Mouse (Mus musculus): Measurements from ENCODE around the gene Mtmr2. TPM values are rescaled to one million over a fixed set of nuclear protein-coding genes. Genes with fewer than 3 reads are reported as not detected.
A peak's percentile ranks its signal among the peaks of the same experiment; 100 is the strongest.
"Not testable (repeated sequence)": the region's sequence is repeated elsewhere in the genome, so short reads cannot be mapped to it uniquely, and the experiment has no call there.

Gene Mtmr2
- polyA plus RNA-seq, 1 experiment from 2014 or later = 51.0 TPM

GRCm38 (mm10) chr9:13790864-13791263 lies 42.7 kb downstream of the Mtmr2 start:
- H3K4me2 ChIP-seq (replicated peaks); DNase-seq (ENCODE audit: low spot score); H3K4me3 ChIP-seq (replicated peaks; ENCODE audit: low read length); H3K4me1 ChIP-seq (replicated peaks; ENCODE audit: control insufficient read depth, insufficient read depth, low read length); H3K9ac ChIP-seq; ATAC-seq (ENCODE audit: low FRiP score); H3K27ac ChIP-seq; H3K9me3 ChIP-seq (ENCODE audit: control insufficient read depth, low read length); H3K27me3 ChIP-seq (ENCODE audit: control insufficient read depth, insufficient read depth, low read length): not testable (repeated sequence)
- H3K36me3 ChIP-seq (replicated peaks; ENCODE audit: control insufficient read depth, insufficient read depth) = peaks cover 59% of the 10 kb centered on the region
- 97% methylated on average over 7 of the region's 8 CpGs for WGBS

- DNase-seq (ENCODE audit: low spot score) = no peak
- no peaks in the 10 kb centered on the region for H3K4me1 ChIP-seq (replicated peaks; ENCODE audit: control insufficient read depth, insufficient read depth, low read length)
- H3K27me3 ChIP-seq (ENCODE audit: control insufficient read depth, insufficient read depth, low read length) = no peaks in the 10 kb centered on the region
- H3K27ac ChIP-seq = no peak overlapping the region
- no peak overlapping the region for H3K4me2 ChIP-seq (replicated peaks)
- 90% methylated on average over 1 of the region's 1 CpGs for WGBS
- H3K9ac ChIP-seq = no peak overlapping the region
- no peaks in the 10 kb centered on the region for H3K9me3 ChIP-seq (ENCODE audit: control insufficient read depth, low read length)
- no peak overlapping the region for H3K4me3 ChIP-seq (replicated peaks; ENCODE audit: low read length)
- peaks cover 59% of the 10 kb centered on the region for H3K36me3 ChIP-seq (replicated peaks; ENCODE audit: control insufficient read depth, insufficient read depth)
- ATAC-seq (ENCODE audit: low FRiP score) = no peak
Observed at GRCm38 (mm10) chr9:13794302-13794701, 46.1 kb downstream of the Mtmr2 start.

GRCm38 (mm10) chr9:13794756-13795155 lies 46.5 kb downstream of the Mtmr2 start:
- Histone ChIP-seq H3K27ac (no peak overlapping the region), H3K27me3 (ENCODE audit: control insufficient read depth, insufficient read depth, low read length) (no peaks in the 10 kb centered on the region), H3K9me3 (ENCODE audit: control insufficient read depth, low read length) (no peaks in the 10 kb centered on the region), H3K36me3 (replicated peaks; ENCODE audit: control insufficient read depth, insufficient read depth) (peaks cover 59% of the 10 kb centered on the region), H3K4me2 (replicated peaks) (no peak overlapping the region), H3K4me3 (replicated peaks; ENCODE audit: low read length) (no peak overlapping the region), H3K4me1 (replicated peaks; ENCODE audit: control insufficient read depth, insufficient read depth, low read length) (no peaks in the 10 kb centered on the region), H3K9ac (no peak overlapping the region)
- no peak for DNase-seq (ENCODE audit: low spot score)
- WGBS = 91% methylated on average over 2 of the region's 2 CpGs
- ATAC-seq (ENCODE audit: low FRiP score) = no peak

- ATAC-seq (ENCODE audit: low FRiP score) = no peak
- H3K4me1 ChIP-seq (replicated peaks; ENCODE audit: control insufficient read depth, insufficient read depth, low read length) = no peaks in the 10 kb centered on the region
- H3K36me3 ChIP-seq (replicated peaks; ENCODE audit: control insufficient read depth, insufficient read depth) = peaks cover 88% of the 10 kb centered on the region
Observed at GRCm38 (mm10) chr9:13804480-13804879, 56.3 kb downstream of the Mtmr2 start.

GRCm38 (mm10) chr9:13806854-13807253 lies 58.6 kb downstream of the Mtmr2 start:
- no peak overlapping the region for H3K9ac ChIP-seq
- no peak for DNase-seq (ENCODE audit: low spot score)
- H3K4me3 ChIP-seq (replicated peaks; ENCODE audit: low read length) = no peak overlapping the region
- ATAC-seq (ENCODE audit: low FRiP score) = no peak
- H3K4me2 ChIP-seq (replicated peaks) = no peak overlapping the region
- peaks cover 93% of the 10 kb centered on the region for H3K36me3 ChIP-seq (replicated peaks; ENCODE audit: control insufficient read depth, insufficient read depth)
- no peak overlapping the region for H3K27ac ChIP-seq
- H3K9me3 ChIP-seq (ENCODE audit: control insufficient read depth, low read length) = no peaks in the 10 kb centered on the region
- H3K4me1 ChIP-seq (replicated peaks; ENCODE audit: control insufficient read depth, insufficient read depth, low read length) = no peaks in the 10 kb centered on the region
- H3K27me3 ChIP-seq (ENCODE audit: control insufficient read depth, insufficient read depth, low read length) = no peaks in the 10 kb centered on the region
- 94% methylated on average over 7 of the region's 7 CpGs for WGBS

More at GRCm38 (mm10) chr9:13804480-13804879, 56.3 kb downstream of the Mtmr2 start:
- H3K27ac ChIP-seq = no peak overlapping the region
- H3K4me3 ChIP-seq (replicated peaks; ENCODE audit: low read length) = no peak overlapping the region
- DNase-seq (ENCODE audit: low spot score) = no peak
- H3K9me3 ChIP-seq (ENCODE audit: control insufficient read depth, low read length) = no peaks in the 10 kb centered on the region
- H3K4me2 ChIP-seq (replicated peaks) = no peak overlapping the region
- H3K9ac ChIP-seq = no peak overlapping the region
- 75% methylated on average over 1 of the region's 1 CpGs for WGBS
- H3K27me3 ChIP-seq (ENCODE audit: control insufficient read depth, insufficient read depth, low read length) = no peaks in the 10 kb centered on the region

- ATAC-seq (ENCODE audit: low FRiP score) (no peak), DNase-seq (ENCODE audit: low spot score) (no peak)
- WGBS = 96% methylated on average over 5 of the region's 5 CpGs
- no peak overlapping the region for H3K27ac ChIP-seq
- no peaks in the 10 kb centered on the region for H3K27me3 ChIP-seq (ENCODE audit: control insufficient read depth, insufficient read depth, low read length)
- H3K36me3 ChIP-seq (replicated peaks; ENCODE audit: control insufficient read depth, insufficient read depth) = peaks cover 93% of the 10 kb centered on the region
- H3K4me3 ChIP-seq (replicated peaks; ENCODE audit: low read length) = no peak overlapping the region
- no peaks in the 10 kb centered on the region for H3K4me1 ChIP-seq (replicated peaks; ENCODE audit: control insufficient read depth, insufficient read depth, low read length)
- no peaks in the 10 kb centered on the region for H3K9me3 ChIP-seq (ENCODE audit: control insufficient read depth, low read length)
- no peak overlapping the region for H3K4me2 ChIP-seq (replicated peaks)
- H3K9ac ChIP-seq = no peak overlapping the region
Observed at GRCm38 (mm10) chr9:13807657-13808056, 59.4 kb downstream of the Mtmr2 start.

GRCm38 (mm10) chr9:13809937-13810336 lies 61.7 kb downstream of the Mtmr2 start:
- no peak for DNase-seq (ENCODE audit: low spot score)
- Histone ChIP-seq H3K4me3 (replicated peaks; ENCODE audit: low read length) (no peak overlapping the region), H3K9me3 (ENCODE audit: control insufficient read depth, low read length) (no peaks in the 10 kb centered on the region), H3K4me2 (replicated peaks) (no peak overlapping the region), H3K27ac (no peak overlapping the region), H3K9ac (no peak overlapping the region), H3K36me3 (replicated peaks; ENCODE audit: control insufficient read depth, insufficient read depth) (peaks cover 88% of the 10 kb centered on the region), H3K27me3 (ENCODE audit: control insufficient read depth, insufficient read depth, low read length) (no peaks in the 10 kb centered on the region), H3K4me1 (replicated peaks; ENCODE audit: control insufficient read depth, insufficient read depth, low read length) (no peaks in the 10 kb centered on the region)
- ATAC-seq (ENCODE audit: low FRiP score) = no peak

- peaks cover 70% of the 10 kb centered on the region for H3K36me3 ChIP-seq (replicated peaks; ENCODE audit: control insufficient read depth, insufficient read depth)
- no peaks in the 10 kb centered on the region for H3K27me3 ChIP-seq (ENCODE audit: control insufficient read depth, insufficient read depth, low read length)
- no peak overlapping the region for H3K27ac ChIP-seq
- H3K4me3 ChIP-seq (replicated peaks; ENCODE audit: low read length) = no peak overlapping the region
- no peak overlapping the region for H3K9ac ChIP-seq
- WGBS = 86% methylated on average over 9 of the region's 9 CpGs
- ATAC-seq (ENCODE audit: low FRiP score) (no peak), DNase-seq (ENCODE audit: low spot score) (no peak)
- no peaks in the 10 kb centered on the region for H3K9me3 ChIP-seq (ENCODE audit: control insufficient read depth, low read length)
- H3K4me1 ChIP-seq (replicated peaks; ENCODE audit: control insufficient read depth, insufficient read depth, low read length) = no peaks in the 10 kb centered on the region
- H3K4me2 ChIP-seq (replicated peaks) = no peak overlapping the region
Observed at GRCm38 (mm10) chr9:13818369-13818768, 70.2 kb downstream of the Mtmr2 start.

GRCm38 (mm10) chr9:13820774-13821173 lies 72.6 kb downstream of the Mtmr2 start:
- WGBS = over 99% methylated on average over 3 of the region's 3 CpGs
- Histone ChIP-seq H3K4me3 (replicated peaks; ENCODE audit: low read length) (no peak overlapping the region), H3K4me2 (replicated peaks) (no peak overlapping the region), H3K4me1 (replicated peaks; ENCODE audit: control insufficient read depth, insufficient read depth, low read length) (peaks cover 19% of the 10 kb centered on the region), H3K36me3 (replicated peaks; ENCODE audit: control insufficient read depth, insufficient read depth) (peaks cover 51% of the 10 kb centered on the region), H3K27ac (no peak overlapping the region), H3K27me3 (ENCODE audit: control insufficient read depth, insufficient read depth, low read length) (no peaks in the 10 kb centered on the region), H3K9me3 (ENCODE audit: control insufficient read depth, low read length) (no peaks in the 10 kb centered on the region), H3K9ac (no peak overlapping the region)
- no peak for ATAC-seq (ENCODE audit: low FRiP score)
- DNase-seq (ENCODE audit: low spot score) = no peak

GRCm38 (mm10) chr9:13825896-13826295 lies 77.7 kb downstream of the Mtmr2 start:
- ATAC-seq (ENCODE audit: low FRiP score) (no peak), DNase-seq (ENCODE audit: low spot score) (no peak)
- 9% methylated on average over 8 of the region's 8 CpGs for WGBS
- Histone ChIP-seq H3K36me3 (replicated peaks; ENCODE audit: control insufficient read depth, insufficient read depth) (peaks cover 11% of the 10 kb centered on the region), H3K4me2 (replicated peaks) (peak overlapping the region; percentile 56), H3K9ac (peak overlapping the region; percentile 86), H3K9me3 (ENCODE audit: control insufficient read depth, low read length) (no peaks in the 10 kb centered on the region), H3K4me1 (replicated peaks; ENCODE audit: control insufficient read depth, insufficient read depth, low read length) (peaks cover 32% of the 10 kb centered on the region), H3K4me3 (replicated peaks; ENCODE audit: low read length) (peak overlapping the region; percentile 92), H3K27ac (peak overlapping the region; percentile 97), H3K27me3 (ENCODE audit: control insufficient read depth, insufficient read depth, low read length) (no peaks in the 10 kb centered on the region)
